Mouse (Mus musculus): ENCODE measurements around the gene D330045A20Rik.

DNA sequence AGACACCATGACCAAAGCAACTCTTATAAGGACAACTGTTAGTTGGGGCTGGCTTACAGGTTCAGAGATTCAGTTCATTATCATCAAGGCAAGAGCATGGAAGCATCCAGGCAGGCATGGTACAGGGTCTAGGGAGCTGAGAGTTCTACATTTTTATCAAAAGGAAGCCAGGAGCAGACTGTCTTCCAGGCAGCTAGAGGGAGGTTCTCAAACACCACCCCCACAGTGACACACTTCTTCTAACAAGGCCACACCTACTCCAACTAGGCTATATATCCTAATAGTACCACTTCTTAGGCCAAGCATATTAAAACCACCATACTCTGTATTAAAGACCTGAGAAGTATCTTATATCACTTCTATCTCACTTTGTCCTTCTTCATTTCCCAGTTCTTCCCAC is 49.5 kb downstream of the D330045A20Rik start:
- TF ChIP-seq ZC3H11A (IDR thresholded peaks at IDR 0.05; ENCODE audit: borderline replicate concordance, low read depth, low read length) (no peak), HCFC1 (IDR thresholded peaks at IDR 0.05; ENCODE audit: borderline replicate concordance, insufficient read depth, low read length) (no peak), CHD2 (IDR thresholded peaks at IDR 0.05; ENCODE audit: low read depth, low read length) (no peak), MAFK (IDR thresholded peaks at IDR 0.05; ENCODE audit: insufficient read depth, low read depth, low read length) (no peak)
